Mouse (Mus musculus) G1E (cell line): ENCODE data around the gene Fbln7.

Source experiments
- CTCF ChIP-seq: IDR thresholded peaks from 2 replicates; pipeline ENCODE4 v1.5.1; 2012; ENCODE audit warnings: low read depth, low read length, inconsistent platforms, mixed read lengths
- GATA1 ChIP-seq: IDR thresholded peaks from 2 replicates; pipeline ENCODE4 v1.6.1; 2012; ENCODE audit warnings: borderline replicate concordance, low read length, inconsistent platforms, mixed read lengths
- POLR2AphosphoS5 ChIP-seq: IDR thresholded peaks from 2 replicates; pipeline ENCODE4 v1.6.1; 2012; ENCODE audit warnings: low read depth, low read length, inconsistent platforms; ENCODE audit not compliant: insufficient replicate concordance
- TAL1 ChIP-seq: conservative IDR thresholded peaks from 2 replicates; pipeline ENCODE4 v1.6.1; 2012; ENCODE audit warnings: low read depth, low read length, inconsistent platforms, mixed read lengths

DNA sequence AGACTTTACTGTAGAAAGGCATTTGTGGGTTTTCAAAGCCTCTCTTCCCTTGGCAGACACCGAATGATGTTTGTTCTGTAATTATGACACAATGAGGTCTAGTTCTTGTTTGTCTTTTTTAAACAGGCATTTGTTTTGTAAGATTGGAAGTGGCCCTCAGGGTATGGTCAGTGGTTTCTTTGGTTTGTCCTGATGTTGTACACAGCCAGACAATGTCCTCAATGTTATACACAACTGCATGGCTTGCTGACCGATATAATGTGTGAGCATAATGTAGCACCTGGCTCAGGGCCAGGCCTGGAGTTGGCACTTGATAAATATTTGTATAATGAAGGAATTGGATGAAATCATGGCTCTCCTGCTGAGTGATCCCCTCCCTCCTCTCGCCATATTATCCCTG, 2.9 kb upstream of the Fbln7 start:
- TF ChIP-seq CTCF, result no peak
- TF ChIP-seq GATA1, result no peak
- no peak for TF ChIP-seq TAL1
- no peak for TF ChIP-seq POLR2AphosphoS5
